Comparison of ENCODE assay signal across 21 mouse cellular contexts in genomic region chr5:148726442-148726841, GRCm38 (mm10).
DNase-seq lines count a peak whose midpoint lies in the region; ATAC-seq and TF ChIP-seq lines count a peak whose summit lies in the region.
"Had no signal": no experiment of that assay in that cellular context is flagged by ENCODE, and none has a peak within 500 bp of the region (broad histone marks: within the 10 kb centered on the region; RNA-seq: fewer than 3 reads in every experiment).

No protein-coding gene starts in this region.

- no peak overlapping the region for H3K4me2 ChIP-seq in kidney, postnatal 0 days (ENCODE audit: low read length)
- no peak overlapping the region for H3K4me2 ChIP-seq in kidney, embryonic 16.5 days (replicated peaks; ENCODE audit: low read depth, low read length)
- no peak overlapping the region for H3K4me2 ChIP-seq in lung, embryonic 14.5 days
- H3K4me2 ChIP-seq: embryonic facial prominence, embryonic 13.5 days; forebrain, embryonic 15.5 days; heart, embryonic 11.5 days; hindbrain, embryonic 13.5 days; liver, embryonic 13.5 days had no signal

- H3K9me3 ChIP-seq in kidney, postnatal 0 days (replicated peaks; ENCODE audit: low read length) = no peaks in the 10 kb centered on the region
- peaks cover 3% of the 10 kb centered on the region; the same call in 1 of the 2 replicates for H3K9me3 ChIP-seq in kidney, embryonic 16.5 days (ENCODE audit: low read length)
- H3K9me3 ChIP-seq in lung, embryonic 14.5 days (ENCODE audit: low read depth, low read length) = no peaks in the 10 kb centered on the region
- no peaks in the 10 kb centered on the region for H3K9me3 ChIP-seq in MEL (replicated peaks; ENCODE audit: insufficient read depth, low read length)
- H3K9me3 ChIP-seq: embryonic facial prominence, embryonic 13.5 days; forebrain, embryonic 15.5 days; hindbrain, embryonic 13.5 days; liver, embryonic 13.5 days had no signal

- no peak overlapping the region for H3K4me3 ChIP-seq in kidney, postnatal 0 days (replicated peaks; ENCODE audit: low read depth, low read length)
- no peak overlapping the region for H3K4me3 ChIP-seq in kidney, embryonic 16.5 days (ENCODE audit: low read length)
- no peak overlapping the region for H3K4me3 ChIP-seq in lung, embryonic 14.5 days (ENCODE audit: low read depth, low read length)
- H3K4me3 ChIP-seq in MEL (ENCODE audit: control insufficient read depth in 1 of 2, insufficient read depth in 1 of 2, low read depth in 2 of 2, low read length in 2 of 2) = no peak overlapping the region
- no peak overlapping the region for H3K4me3 ChIP-seq in bone marrow, adult 2 months (replicated peaks; ENCODE audit: control insufficient read depth, low read depth, low read length)
- H3K4me3 ChIP-seq: embryonic facial prominence, embryonic 13.5 days; forebrain, embryonic 15.5 days; hindbrain, embryonic 13.5 days; liver, embryonic 13.5 days had no signal

- H3K4me1 ChIP-seq in kidney, postnatal 0 days (replicated peaks; ENCODE audit: insufficient read depth, low read length) = no peaks in the 10 kb centered on the region
- no peaks in the 10 kb centered on the region for H3K4me1 ChIP-seq in kidney, embryonic 16.5 days (ENCODE audit: insufficient read depth, low read length)
- 0 out of 2 replicates have a peak, but pooled peaks cover 10% of the 10 kb centered on the region for H3K4me1 ChIP-seq in lung, embryonic 14.5 days (ENCODE audit: insufficient read depth)
- H3K4me1 ChIP-seq in MEL (ENCODE audit: control insufficient read depth in 1 of 2, insufficient read depth in 2 of 2, low read length in 2 of 2) = peaks cover 0 to 10% of the 10 kb centered on the region in 2 experiments; a peak in 2 of 4 replicates
- peaks cover 5% of the 10 kb centered on the region; the same call in 1 of the 2 replicates for H3K4me1 ChIP-seq in bone marrow, adult 2 months (ENCODE audit: control insufficient read depth, insufficient read depth, low read length)
- H3K4me1 ChIP-seq: embryonic facial prominence, embryonic 13.5 days; forebrain, embryonic 15.5 days had no signal

- H3K27ac ChIP-seq in kidney, postnatal 0 days = no peak overlapping the region
- no peak overlapping the region for H3K27ac ChIP-seq in kidney, embryonic 16.5 days (ENCODE audit: low read length)
- no peak overlapping the region for H3K27ac ChIP-seq in lung, embryonic 14.5 days (ENCODE audit: low read depth)
- H3K27ac ChIP-seq in MEL (ENCODE audit: control insufficient read depth, low read depth, low read length) = no peak overlapping the region
- H3K27ac ChIP-seq in bone marrow, adult 2 months (ENCODE audit: control insufficient read depth, insufficient read depth, low read depth, low read length, poor library complexity) = no peak overlapping the region
- H3K27ac ChIP-seq: embryonic facial prominence, embryonic 13.5 days; forebrain, embryonic 15.5 days; hindbrain, embryonic 13.5 days; liver, embryonic 13.5 days had no signal

- peak; percentile 36 for TF ChIP-seq CTCF in kidney, postnatal 0 days (IDR thresholded peaks at IDR 0.05; ENCODE audit: low read depth)
- peak; percentile 41 for TF ChIP-seq CTCF in lung, embryonic 14.5 days (IDR thresholded peaks at IDR 0.05; ENCODE audit: low read depth)
- TF ChIP-seq CTCF in MEL (IDR thresholded peaks at IDR 0.05 in 2 of 3, conservative IDR thresholded peaks at IDR 0.05 in 1 of 3; ENCODE audit: control insufficient read depth in 1 of 3, insufficient read depth in 1 of 3, low read depth in 2 of 3, low read length in 3 of 3, poor library complexity in 1 of 3, severe bottlenecking in 1 of 3) = peak; percentile 28 to 48 (median 31); a peak in 4 of 6 replicates
- 0 out of 2 replicates have a peak, but pooled peaks have one; percentile 6 for TF ChIP-seq CTCF in bone marrow, adult 2 months (IDR thresholded peaks at IDR 0.05; ENCODE audit: control insufficient read depth, insufficient read depth, low read length)

- WGBS in kidney, postnatal 0 days = 79% methylated on average over 7 of the region's 7 CpGs
- 80% methylated on average over 7 of the region's 7 CpGs for WGBS in kidney, embryonic 16.5 days
- 75% methylated on average over 7 of the region's 7 CpGs for WGBS in lung, embryonic 14.5 days
- WGBS in bone marrow, adult 2 months = 73% methylated on average over 7 of the region's 7 CpGs

- no peaks in the 10 kb centered on the region for H3K79me2 ChIP-seq in MEL (ENCODE audit: control insufficient read depth, insufficient read depth, low read length, poor library complexity)

- no peaks in the 10 kb centered on the region for H3K36me3 ChIP-seq in kidney, postnatal 0 days (ENCODE audit: insufficient read depth, low read length)
- H3K36me3 ChIP-seq in kidney, embryonic 16.5 days (ENCODE audit: insufficient read depth, low read length) = no peaks in the 10 kb centered on the region
- no peaks in the 10 kb centered on the region for H3K36me3 ChIP-seq in lung, embryonic 14.5 days (ENCODE audit: insufficient read depth)
- peaks cover 0 to 3% of the 10 kb centered on the region in 2 experiments; a peak in 2 of 4 replicates for H3K36me3 ChIP-seq in MEL (ENCODE audit: control insufficient read depth in 1 of 2, insufficient read depth in 2 of 2, low read length in 2 of 2)
- H3K36me3 ChIP-seq: embryonic facial prominence, embryonic 13.5 days; forebrain, embryonic 15.5 days; G1E; hindbrain, embryonic 13.5 days; liver, embryonic 13.5 days had no signal

- no peak for ATAC-seq in kidney, postnatal 0 days (replicated peaks; ENCODE audit: low FRiP score, low read depth)
- ATAC-seq in kidney, embryonic 16.5 days (ENCODE audit: low FRiP score, low TSS enrichment) = no peak
- no peak for ATAC-seq in lung, embryonic 14.5 days (ENCODE audit: insufficient read depth)
- ATAC-seq: forebrain, embryonic 15.5 days had no signal

- no peaks in the 10 kb centered on the region for H3K27me3 ChIP-seq in kidney, postnatal 0 days (ENCODE audit: insufficient read depth, low read length)
- no peaks in the 10 kb centered on the region for H3K27me3 ChIP-seq in kidney, embryonic 16.5 days (ENCODE audit: insufficient read depth, low read length)
- no peaks in the 10 kb centered on the region for H3K27me3 ChIP-seq in lung, embryonic 14.5 days (ENCODE audit: insufficient read depth, low read length)
- no peaks in the 10 kb centered on the region for H3K27me3 ChIP-seq in MEL (ENCODE audit: control insufficient read depth in 1 of 2, insufficient read depth in 2 of 2, low read length in 2 of 2)
- H3K27me3 ChIP-seq: embryonic facial prominence, embryonic 13.5 days; forebrain, embryonic 15.5 days; hindbrain, embryonic 13.5 days; liver, embryonic 13.5 days had no signal

- H3K9ac ChIP-seq in kidney, postnatal 0 days (ENCODE audit: low read depth, low read length) = no peak overlapping the region
- H3K9ac ChIP-seq in kidney, embryonic 16.5 days (replicated peaks; ENCODE audit: low read length) = no peak overlapping the region
- H3K9ac ChIP-seq in lung, embryonic 14.5 days = no peak overlapping the region
- H3K9ac ChIP-seq in MEL (ENCODE audit: control insufficient read depth, low read depth, low read length, poor library complexity, severe bottlenecking) = no peak overlapping the region
- H3K9ac ChIP-seq: embryonic facial prominence, embryonic 13.5 days; forebrain, embryonic 15.5 days; hindbrain, embryonic 13.5 days; liver, embryonic 13.5 days had no signal

- DNase-seq in kidney, postnatal 0 days (ENCODE audit: low spot score) = no peak
- DNase-seq in lung, embryonic 14.5 days = no peak
- no peak for DNase-seq in lung, postnatal 14 days
- DNase-seq in MEL (ENCODE audit: low read depth, low spot score) = no peak
- no peak for DNase-seq in urinary bladder, postnatal 25 days (ENCODE audit: low spot score)
- no peak for DNase-seq in layer of hippocampus, postnatal 25 days (ENCODE audit: extremely low spot score in 1 of 2, low spot score in 1 of 2)
- DNase-seq: adrenal gland, adult 2 months; cerebellum, postnatal 10 days; heart, postnatal 10 days; left cerebral cortex, postnatal 4 days; liver, embryonic 13.5 days; lung, postnatal 4 days; right cerebral cortex, postnatal 4 days; thymus, postnatal 36 days had no signal

- TF ChIP-seq RAD21 in MEL (IDR thresholded peaks at IDR 0.05; ENCODE audit: low read depth, low read length) = peak; percentile 2; the same call in 1 of the 2 replicates

- no peak for TF ChIP-seq POLR2A in MEL (IDR thresholded peaks at IDR 0.05; ENCODE audit: control insufficient read depth in 1 of 2, insufficient read depth in 1 of 2, low read depth in 1 of 2, low read length in 2 of 2, poor library complexity in 1 of 2)
- no peak for TF ChIP-seq POLR2A in bone marrow, adult 2 months (IDR thresholded peaks at IDR 0.05; ENCODE audit: borderline replicate concordance, control insufficient read depth, low read depth, low read length)

- no peak for TF ChIP-seq EP300 in MEL (IDR thresholded peaks at IDR 0.05; ENCODE audit: low read depth in 1 of 2, low read length in 2 of 2)

TF ChIP-seq in MEL, 35 proteins besides CTCF, POLR2A, EP300 and RAD21 (continues in another document):
- TF ChIP-seq MAZ (IDR thresholded peaks at IDR 0.05; ENCODE audit: low read depth, low read length) = no peak
- no peak for TF ChIP-seq ZC3H11A (IDR thresholded peaks at IDR 0.05; ENCODE audit: low read depth, low read length)
- TF ChIP-seq USF1 (IDR thresholded peaks at IDR 0.05; ENCODE audit: low read depth, low read length) = no peak
- TF ChIP-seq CHD2 (IDR thresholded peaks at IDR 0.05; ENCODE audit: low read length) = no peak
- TF ChIP-seq MEF2A (IDR thresholded peaks at IDR 0.05; ENCODE audit: extremely low read depth, insufficient replicate concordance, low read depth, low read length, poor library complexity, severe bottlenecking) = no peak
- TF ChIP-seq ZKSCAN1 (IDR thresholded peaks at IDR 0.05; ENCODE audit: low read depth, low read length) = no peak
- no peak for TF ChIP-seq NRF1 (IDR thresholded peaks at IDR 0.05; ENCODE audit: insufficient read depth, low read depth, low read length, poor library complexity, severe bottlenecking)
- no peak for TF ChIP-seq ELF1 (IDR thresholded peaks at IDR 0.05; ENCODE audit: low read depth, low read length)
- TF ChIP-seq TBP (IDR thresholded peaks at IDR 0.05; ENCODE audit: low read depth, low read length) = no peak
- TF ChIP-seq MAFK (IDR thresholded peaks at IDR 0.05; ENCODE audit: borderline replicate concordance, low read depth, low read length) = no peak
- TF ChIP-seq UBTF (IDR thresholded peaks at IDR 0.05; ENCODE audit: borderline replicate concordance, insufficient read depth, low read depth, low read length) = no peak
- no peak for TF ChIP-seq TAL1 (IDR thresholded peaks at IDR 0.05; ENCODE audit: low read length)
- no peak for TF ChIP-seq HCFC1 (IDR thresholded peaks at IDR 0.05; ENCODE audit: low read depth, low read length)
- TF ChIP-seq SIN3A (IDR thresholded peaks at IDR 0.05; ENCODE audit: low read length) = no peak
- no peak for TF ChIP-seq POLR2AphosphoS2 (IDR thresholded peaks at IDR 0.05; ENCODE audit: low read length)
- no peak for TF ChIP-seq BHLHE40 (IDR thresholded peaks at IDR 0.05; ENCODE audit: borderline replicate concordance, low read depth, low read length)
- TF ChIP-seq POLR2AphosphoS5 (IDR thresholded peaks at IDR 0.05; ENCODE audit: borderline replicate concordance, low read depth, low read length) = no peak
- TF ChIP-seq ZNF384 (IDR thresholded peaks at IDR 0.05; ENCODE audit: low read depth, low read length) = no peak
